10 mouse cellular contexts compared by ENCODE assay signal in genomic region chrX:168415403-168415802, GRCm38 (mm10).
DNase-seq lines count a peak whose midpoint lies in the region; ATAC-seq and TF ChIP-seq lines count a peak whose summit lies in the region.
"Had no signal": no experiment of that assay in that cellular context is flagged by ENCODE, and none has a peak within 500 bp of the region (broad histone marks: within the 10 kb centered on the region; RNA-seq: fewer than 3 reads in every experiment).

No protein-coding gene starts in this region.

- no peak overlapping the region for H3K9ac ChIP-seq in liver, embryonic 14.5 days (replicated peaks)
- no peak overlapping the region for H3K9ac ChIP-seq in intestine, embryonic 15.5 days

- 0 out of 2 replicates have a peak, but pooled peaks have one; percentile 12 for TF ChIP-seq CTCF in liver, embryonic 14.5 days (IDR thresholded peaks at IDR 0.05; ENCODE audit: low read depth)

- H3K4me3 ChIP-seq in liver, embryonic 14.5 days (ENCODE audit: insufficient read depth in 1 of 2, low read depth in 2 of 2, low read length in 2 of 2) = no peak overlapping the region
- no peak overlapping the region for H3K4me3 ChIP-seq in intestine, embryonic 15.5 days (replicated peaks)

- no peaks in the 10 kb centered on the region for H3K9me3 ChIP-seq in liver, embryonic 14.5 days (ENCODE audit: control insufficient read depth, low read length)
- no peaks in the 10 kb centered on the region for H3K9me3 ChIP-seq in intestine, embryonic 15.5 days

- no peak overlapping the region for H3K27ac ChIP-seq in liver, embryonic 14.5 days
- H3K27ac ChIP-seq in intestine, embryonic 15.5 days = no peak overlapping the region

- peak; percentile 86 for ATAC-seq in frontal cortex, adult (ENCODE audit: low TSS enrichment)
- ATAC-seq in liver, embryonic 14.5 days (ENCODE audit: insufficient read depth) = no peak
- ATAC-seq in intestine, embryonic 15.5 days = no peak

- no peaks in the 10 kb centered on the region for H3K27me3 ChIP-seq in liver, embryonic 14.5 days (ENCODE audit: control insufficient read depth, insufficient read depth, low read length)
- H3K27me3 ChIP-seq in intestine, embryonic 15.5 days (replicated peaks) = no peaks in the 10 kb centered on the region

- TF ChIP-seq EP300 in liver, embryonic 14.5 days (IDR thresholded peaks at IDR 0.05; ENCODE audit: low read depth) = no peak

- DNase-seq in frontal cortex, postnatal 10 days (ENCODE audit: low spot score in 2 of 2) = no peak
- peak in 2 of 3 experiments; percentile 0 to 9 for DNase-seq in liver, embryonic 14.5 days (ENCODE audit: low read depth in 3 of 3, low spot score in 3 of 3)
- DNase-seq in liver = no peak
- DNase-seq in brain, adult 2 months (ENCODE audit: low read depth, low spot score) = peak; percentile 65
- peak; percentile 0 for DNase-seq in naive thymus-derived CD4-positive, alpha-beta T cell, adult 2 months (ENCODE audit: low read depth)
- no peak for DNase-seq in spleen, postnatal 14 days (ENCODE audit: low spot score in 2 of 2)
- DNase-seq: heart, adult 11 months; right cerebral cortex, postnatal 4 days had no signal

- WGBS in liver, embryonic 14.5 days (ENCODE audit: insufficient replicate concordance) = 22% methylated on average over 3 of the region's 3 CpGs
- 26% methylated on average over 3 of the region's 3 CpGs for WGBS in intestine, embryonic 15.5 days

- no peaks in the 10 kb centered on the region for H3K36me3 ChIP-seq in liver, embryonic 14.5 days (replicated peaks; ENCODE audit: control insufficient read depth, insufficient read depth, low read depth)
- no peaks in the 10 kb centered on the region for H3K36me3 ChIP-seq in intestine, embryonic 15.5 days

- H3K4me2 ChIP-seq in liver, embryonic 14.5 days (ENCODE audit: low read depth) = no peak overlapping the region
- no peak overlapping the region for H3K4me2 ChIP-seq in intestine, embryonic 15.5 days (replicated peaks)

- no peaks in the 10 kb centered on the region for H3K4me1 ChIP-seq in liver, embryonic 14.5 days (replicated peaks; ENCODE audit: control insufficient read depth in 2 of 2, insufficient read depth in 2 of 2, low read length in 1 of 2)
- no peaks in the 10 kb centered on the region for H3K4me1 ChIP-seq in intestine, embryonic 15.5 days (replicated peaks)

Comparison
In these comparisons a context has a peak if more than half of its experiments do, and no peak if none do; other contexts are left out.
1. DNase-seq: peak in liver, embryonic 14.5 days (2 of 3), brain, adult 2 months (single experiment) and naive thymus-derived CD4-positive, alpha-beta T cell, adult 2 months (single experiment); none in frontal cortex, postnatal 10 days (0 of 2), liver (single experiment) and spleen, postnatal 14 days (0 of 2).